Mouse (Mus musculus) embryonic facial prominence, embryonic 13.5 days (tissue): ENCODE results near the gene Macf1. TPM values are rescaled to one million over a fixed set of nuclear protein-coding genes. Genes with fewer than 3 reads are reported as not detected.

Source experiments
- ATAC-seq: fragments of 200-750 bp; cut with Nextera tagmentation; 2 replicates; pipeline ENCODE4 v1.8.0; 2017; ENCODE audit warnings: low read depth; ENCODE audit not compliant: insufficient number of reproducible peaks, insufficient read depth, low FRiP score, low TSS enrichment
- H3K27ac ChIP-seq: fragments of 300-500 bp; sonication (generic); 2 replicates; pipeline ENCODE4 v1.5.1; 2015; ENCODE audit warnings: moderate library complexity, mild to moderate bottlenecking, inconsistent platforms
- H3K27me3 ChIP-seq: fragments of 300-500 bp; sonication (generic); 2 replicates; pipeline ENCODE4 v1.6.1; 2015; ENCODE audit warnings: mild to moderate bottlenecking, inconsistent platforms
- H3K36me3 ChIP-seq: fragments of 300-500 bp; sonication (generic); 2 replicates; pipeline ENCODE4 v1.6.1; 2015; ENCODE audit warnings: mild to moderate bottlenecking, inconsistent platforms
- H3K4me1 ChIP-seq: fragments of 300-500 bp; sonication (generic); 2 replicates; pipeline ENCODE4 v1.6.1; 2015; ENCODE audit warnings: inconsistent platforms
- H3K4me2 ChIP-seq: fragments of 300-500 bp; sonication (generic); 2 replicates; pipeline ENCODE4 v1.6.1; 2015; ENCODE audit warnings: moderate library complexity, mild to moderate bottlenecking, inconsistent platforms
- H3K4me3 ChIP-seq: fragments of 300-500 bp; sonication (generic); 2 replicates; pipeline ENCODE4 v1.5.1; 2015; ENCODE audit warnings: mild to moderate bottlenecking, inconsistent platforms
- H3K9ac ChIP-seq: fragments of 300-500 bp; sonication (generic); 2 replicates; pipeline ENCODE4 v1.6.1; 2015; ENCODE audit warnings: mild to moderate bottlenecking, inconsistent platforms
- H3K9me3 ChIP-seq: fragments of 300-500 bp; sonication (generic); 2 replicates; pipeline ENCODE4 v1.6.1; 2016; ENCODE audit warnings: inconsistent platforms
- WGBS: fragments of 180-500 bp; shearing (Covaris S2); methylation state at CpG from one replicate; pipeline ENCODE4 v1.1.7; 2015; ENCODE audit warnings: mixed read lengths; 5-methylcytosine and 5-hydroxymethylcytosine counted together
- polyA plus RNA-seq: library from polyadenylated mRNA; unstranded; fragments of >200 nt; fragmentation: Nextera tagmentation; extraction: Ambion mirVana; gene quantifications from 2 replicates; pipeline ENCODE4 v1.2.1, GENCODE M21; 2015

Macf1 gene
- 46.3 and 47.0 TPM in 2 replicates for polyA plus RNA-seq

GRCm38 (mm10) chr4:123684260-123684659, at the start of gene Macf1:
Gene Macf1, minus strand, starts transcription at chr4:123684360.
- 83% methylated on average over 3 of the region's 3 CpGs for WGBS
- Histone ChIP-seq H3K27ac (no peak within 1 kb of the TSS), H3K4me1 (peaks cover 35% of the 10 kb centered on the region), H3K4me2 (no peak within 1 kb of the TSS), H3K27me3 (peaks cover 17% of the 10 kb centered on the region), H3K36me3 (no peaks in the 10 kb centered on the region), H3K9me3 (no peaks in the 10 kb centered on the region), H3K4me3 (no peak within 1 kb of the TSS), H3K9ac (no peak within 1 kb of the TSS)
- no peak for ATAC-seq

- Histone ChIP-seq H3K9ac (no peak overlapping the region), H3K4me2 (no peak overlapping the region), H3K4me1 (no peaks in the 10 kb centered on the region), H3K27ac (no peak overlapping the region), H3K9me3 (no peaks in the 10 kb centered on the region), H3K36me3 (peaks cover 37% of the 10 kb centered on the region), H3K27me3 (no peaks in the 10 kb centered on the region), H3K4me3 (no peak overlapping the region)
- whole genome bisulfite sequencing = 94% methylated on average over 9 of the region's 9 CpGs
- ATAC-seq = 0 out of 2 replicates have a peak, but pooled peaks have one; percentile 15
Observed at GRCm38 (mm10) chr4:123733532-123733931, 49.4 kb upstream of the Macf1 start.

GRCm38 (mm10) chr4:123732921-123733320, 48.8 kb upstream of the Macf1 start:
- Histone ChIP-seq H3K36me3 (peaks cover 31% of the 10 kb centered on the region), H3K4me2 (no peak overlapping the region), H3K9me3 (no peaks in the 10 kb centered on the region), H3K4me3 (no peak overlapping the region), H3K9ac (no peak overlapping the region), H3K27me3 (no peaks in the 10 kb centered on the region), H3K4me1 (no peaks in the 10 kb centered on the region), H3K27ac (no peak overlapping the region)
- 86% methylated on average over 2 of the region's 2 CpGs for WGBS
- ATAC-seq = 0 out of 2 replicates have a peak, but pooled peaks have one; percentile 10

GRCm38 (mm10) chr4:123732163-123732910, 48.2 kb upstream of the Macf1 start:
- Histone ChIP-seq H3K9me3 (no peaks in the 10 kb centered on the region), H3K27me3 (no peaks in the 10 kb centered on the region), H3K4me1 (no peaks in the 10 kb centered on the region), H3K9ac (no peak overlapping the region), H3K36me3 (peaks cover 27% of the 10 kb centered on the region), H3K27ac (no peak overlapping the region), H3K4me2 (no peak overlapping the region), H3K4me3 (no peak overlapping the region)
- ATAC-seq = no peak
- WGBS = 94% methylated on average over 4 of the region's 4 CpGs

GRCm38 (mm10) chr4:123721761-123722160, 37.6 kb upstream of the Macf1 start:
- no peak for ATAC-seq
- H3K36me3 ChIP-seq = no peaks in the 10 kb centered on the region
- H3K4me1 ChIP-seq = peaks cover 6% of the 10 kb centered on the region
- no peaks in the 10 kb centered on the region for H3K27me3 ChIP-seq
- H3K9me3 ChIP-seq = no peaks in the 10 kb centered on the region
- H3K4me3 ChIP-seq = no peak overlapping the region
- 88% methylated on average over 4 of the region's 4 CpGs for WGBS
- no peak overlapping the region for H3K4me2 ChIP-seq
- H3K27ac ChIP-seq = no peak overlapping the region
- H3K9ac ChIP-seq = no peak overlapping the region

GRCm38 (mm10) chr4:123718434-123718780, 34.2 kb upstream of the Macf1 start:
- no peak for ATAC-seq

GRCm38 (mm10) chr4:123717574-123718433, 33.6 kb upstream of the Macf1 start, which contains the start of gene Ndufs5:
Gene Ndufs5, minus strand, starts transcription at chr4:123718202.
- H3K9me3 ChIP-seq = no peaks in the 10 kb centered on the region
- peaks cover 9% of the 10 kb centered on the region for H3K4me1 ChIP-seq
- H3K27me3 ChIP-seq = no peaks in the 10 kb centered on the region
- peak within 1 kb of the TSS; percentile 91 for H3K9ac ChIP-seq
- peak within 1 kb of the TSS; percentile 60; the same call in 1 of the 2 replicates for H3K27ac ChIP-seq
- under 1% methylated on average over 40 of the region's 40 CpGs for WGBS
- ATAC-seq = peak; percentile 83
- peak within 1 kb of the TSS; percentile 79 for H3K4me2 ChIP-seq
- peak within 1 kb of the TSS; percentile 79 for H3K4me3 ChIP-seq
- peaks cover 24% of the 10 kb centered on the region for H3K36me3 ChIP-seq

More at GRCm38 (mm10) chr4:123718434-123718780, 34.2 kb upstream of the Macf1 start:
- Histone ChIP-seq H3K9ac (peak overlapping the region; percentile 91), H3K4me2 (peak overlapping the region; percentile 79), H3K9me3 (no peaks in the 10 kb centered on the region), H3K27ac (peak overlapping the region; percentile 60; the same call in 1 of the 2 replicates), H3K36me3 (peaks cover 21% of the 10 kb centered on the region), H3K4me3 (peak overlapping the region; percentile 79), H3K27me3 (no peaks in the 10 kb centered on the region), H3K4me1 (peaks cover 9% of the 10 kb centered on the region)
- 25% methylated on average over 7 of the region's 7 CpGs for WGBS

GRCm38 (mm10) chr4:123712431-123712830, 28.3 kb upstream of the Macf1 start:
- no peak overlapping the region for H3K4me3 ChIP-seq
- H3K9ac ChIP-seq = no peak overlapping the region
- no peak overlapping the region for H3K27ac ChIP-seq
- no peaks in the 10 kb centered on the region for H3K9me3 ChIP-seq
- WGBS = 95% methylated on average over 3 of the region's 3 CpGs
- H3K27me3 ChIP-seq = no peaks in the 10 kb centered on the region
- H3K36me3 ChIP-seq = peaks cover 41% of the 10 kb centered on the region
- no peak for ATAC-seq
- H3K4me2 ChIP-seq = no peak overlapping the region
- H3K4me1 ChIP-seq = peaks cover 7% of the 10 kb centered on the region

GRCm38 (mm10) chr4:123707340-123707739, 23.2 kb upstream of the Macf1 start:
- H3K4me2 ChIP-seq = no peak overlapping the region
- H3K4me1 ChIP-seq = no peaks in the 10 kb centered on the region
- WGBS = 93% methylated on average over 5 of the region's 5 CpGs
- H3K9me3 ChIP-seq = no peaks in the 10 kb centered on the region
- ATAC-seq = no peak
- no peaks in the 10 kb centered on the region for H3K27me3 ChIP-seq
- H3K4me3 ChIP-seq = no peak overlapping the region
- H3K9ac ChIP-seq = no peak overlapping the region
- H3K36me3 ChIP-seq = peaks cover 13% of the 10 kb centered on the region
- H3K27ac ChIP-seq = no peak overlapping the region

GRCm38 (mm10) chr4:123705340-123705739, 21.2 kb upstream of the Macf1 start:
- Histone ChIP-seq H3K4me3 (no peak overlapping the region), H3K27me3 (no peaks in the 10 kb centered on the region), H3K9me3 (no peaks in the 10 kb centered on the region), H3K9ac (no peak overlapping the region), H3K36me3 (no peaks in the 10 kb centered on the region), H3K4me2 (no peak overlapping the region), H3K27ac (no peak overlapping the region), H3K4me1 (no peaks in the 10 kb centered on the region)
- WGBS = 89% methylated on average over 2 of the region's 2 CpGs
- ATAC-seq = no peak

GRCm38 (mm10) chr4:123693384-123693783, 9.2 kb upstream of the Macf1 start:
- Histone ChIP-seq H3K27me3 (no peaks in the 10 kb centered on the region), H3K4me1 (no peaks in the 10 kb centered on the region), H3K9me3 (no peaks in the 10 kb centered on the region), H3K36me3 (no peaks in the 10 kb centered on the region), H3K27ac (no peak overlapping the region), H3K9ac (no peak overlapping the region), H3K4me2 (no peak overlapping the region), H3K4me3 (no peak overlapping the region)
- WGBS = 86% methylated on average over 12 of the region's 12 CpGs
- ATAC-seq = no peak
